Mouse (Mus musculus): ENCODE data around the gene Apoa5. TPM values are rescaled to one million over a fixed set of nuclear protein-coding genes. Genes with fewer than 3 reads are reported as not detected.

Apoa5 gene
- polyA plus RNA-seq, 1 experiment = not detected

DNA sequence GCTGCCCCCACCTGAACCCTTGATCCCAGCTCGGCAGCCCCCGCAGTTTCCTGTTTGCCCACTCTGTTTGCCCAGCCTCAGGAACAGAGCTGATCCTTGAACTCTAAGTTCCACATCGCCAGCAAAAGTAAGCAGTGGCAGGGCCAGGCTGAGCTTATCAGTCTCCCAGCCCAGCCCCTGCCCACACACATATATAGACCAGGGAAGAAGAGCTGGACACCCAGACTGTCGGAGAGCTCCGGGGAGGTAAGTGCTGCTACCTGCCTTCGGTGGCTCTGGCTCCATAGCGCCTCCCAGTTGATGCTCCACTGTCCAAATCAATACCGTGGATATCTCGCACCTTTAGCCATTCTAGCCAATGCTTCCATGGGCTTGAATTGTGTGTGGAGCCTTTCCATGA lies 39.9 kb upstream of the Apoa5 start, which contains the start of gene Apoa1:
Gene Apoa1, plus strand, starts transcription at position 90 of the 400 bp plus-strand sequence.
- Histone ChIP-seq H3K36me3 (ENCODE audit: control insufficient read depth, insufficient read depth) (no peaks in the 10 kb centered on the region), H3K27me3 (ENCODE audit: control insufficient read depth, insufficient read depth, insufficient read length) (peaks cover 12% of the 10 kb centered on the region), H3ac (ENCODE audit: control insufficient read depth, insufficient read length, low read depth) (no peak within 1 kb of the TSS), H3K79me2 (ENCODE audit: control insufficient read depth, insufficient read depth) (no peaks in the 10 kb centered on the region), H3K4me3 (ENCODE audit: insufficient read depth, poor library complexity, severe bottlenecking) (no peak within 1 kb of the TSS), H3K79me3 (ENCODE audit: low read depth) (no peaks in the 10 kb centered on the region)
- no peak for TF ChIP-seq MYOG (IDR thresholded peaks at IDR 0.05; ENCODE audit: control insufficient read depth, extremely low read depth, insufficient read length)
- TF ChIP-seq CTCF (IDR thresholded peaks at IDR 0.05; ENCODE audit: control insufficient read depth, insufficient read depth, insufficient read length) = no peak
- TF ChIP-seq CEBPB (IDR thresholded peaks at IDR 0.05; ENCODE audit: low read depth) = no peak
- no peak for TF ChIP-seq MYOD1 (IDR thresholded peaks at IDR 0.05; ENCODE audit: control insufficient read depth, insufficient read length, low read depth)
- TF ChIP-seq FOSL1 (IDR thresholded peaks at IDR 0.05; ENCODE audit: insufficient read depth, low read length, poor library complexity, severe bottlenecking) = no peak
- TF ChIP-seq MAX (IDR thresholded peaks at IDR 0.05) = no peak
- no peak for TF ChIP-seq USF1 (IDR thresholded peaks at IDR 0.05; ENCODE audit: low read depth)

DNA sequence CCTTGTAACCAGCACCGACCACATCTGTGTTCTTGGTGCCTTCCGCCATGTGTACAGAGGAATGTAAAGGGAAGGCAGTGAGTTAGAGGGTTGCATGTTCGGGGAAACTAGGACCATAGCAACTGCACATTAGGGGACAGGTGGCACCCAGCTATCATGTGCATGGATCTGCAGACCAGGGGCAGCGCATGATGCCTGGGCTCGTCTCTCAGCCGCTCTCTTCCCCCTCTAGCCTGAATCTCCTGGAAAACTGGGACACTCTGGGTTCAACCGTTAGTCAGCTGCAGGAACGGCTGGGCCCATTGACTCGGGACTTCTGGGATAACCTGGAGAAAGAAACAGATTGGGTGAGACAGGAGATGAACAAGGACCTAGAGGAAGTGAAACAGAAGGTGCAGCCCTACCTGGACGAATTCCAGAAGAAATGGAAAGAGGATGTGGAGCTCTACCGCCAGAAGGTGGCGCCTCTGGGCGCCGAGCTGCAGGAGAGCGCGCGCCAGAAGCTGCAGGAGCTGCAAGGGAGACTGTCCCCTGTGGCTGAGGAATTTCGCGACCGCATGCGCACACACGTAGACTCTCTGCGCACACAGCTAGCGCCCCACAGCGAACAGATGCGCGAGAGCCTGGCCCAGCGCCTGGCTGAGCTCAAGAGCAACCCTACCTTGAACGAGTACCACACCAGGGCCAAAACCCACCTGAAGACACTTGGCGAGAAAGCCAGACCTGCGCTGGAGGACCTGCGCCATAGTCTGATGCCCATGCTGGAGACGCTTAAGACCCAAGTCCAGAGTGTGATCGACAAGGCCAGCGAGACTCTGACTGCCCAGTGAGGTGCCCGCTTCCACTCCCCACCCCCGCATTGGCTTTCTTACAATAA lies 38.6 kb upstream of the Apoa5 start:
- H3K27me3 ChIP-seq (ENCODE audit: control insufficient read depth, insufficient read depth, insufficient read length) = peaks cover 24% of the 10 kb centered on the region
- no peak overlapping the region for H3ac ChIP-seq (ENCODE audit: control insufficient read depth, insufficient read length, low read depth)
- H3K36me3 ChIP-seq (ENCODE audit: control insufficient read depth, insufficient read depth) = no peaks in the 10 kb centered on the region
- TF ChIP-seq CTCF (IDR thresholded peaks at IDR 0.05; ENCODE audit: control insufficient read depth, insufficient read depth, insufficient read length) (peak; percentile 53), MAX (IDR thresholded peaks at IDR 0.05) (peak; percentile 48), MYOG (IDR thresholded peaks at IDR 0.05; ENCODE audit: control insufficient read depth, extremely low read depth, insufficient read length) (no peak), FOSL1 (IDR thresholded peaks at IDR 0.05; ENCODE audit: insufficient read depth, low read length, poor library complexity, severe bottlenecking) (no peak), CEBPB (IDR thresholded peaks at IDR 0.05; ENCODE audit: low read depth) (no peak)
- H3K79me3 ChIP-seq (ENCODE audit: low read depth) = no peaks in the 10 kb centered on the region
- H3K79me2 ChIP-seq (ENCODE audit: control insufficient read depth, insufficient read depth) = no peaks in the 10 kb centered on the region
- H3K4me3 ChIP-seq (ENCODE audit: insufficient read depth, poor library complexity, severe bottlenecking) = peak overlapping the region; percentile 11

DNA sequence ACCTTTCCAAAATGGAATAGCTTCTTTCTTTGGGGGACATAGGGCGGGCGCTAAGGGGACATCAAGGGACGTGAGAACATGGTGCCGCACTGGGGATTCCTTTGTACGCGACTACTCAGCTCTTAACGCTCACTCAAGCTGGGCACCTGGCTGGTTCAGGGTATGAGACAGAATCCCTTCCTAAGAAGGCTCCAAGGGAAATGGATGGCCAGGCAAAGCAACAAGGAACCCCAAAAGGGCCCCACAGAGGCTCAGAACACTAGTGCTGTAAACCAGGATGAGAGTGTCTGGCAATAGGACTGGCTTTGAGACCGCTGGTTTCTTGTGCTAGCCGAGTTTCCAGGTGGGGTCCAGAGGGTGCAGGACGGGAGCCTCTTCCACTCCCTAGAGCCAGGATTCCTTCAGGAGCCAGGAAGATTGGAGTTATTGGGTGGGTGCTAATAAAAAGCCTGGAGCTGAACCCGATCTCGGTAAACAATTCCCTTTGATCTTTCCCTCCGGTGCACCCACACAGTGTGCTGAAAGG lies 37.9 kb upstream of the Apoa5 start:
- Histone ChIP-seq H3K4me3 (ENCODE audit: insufficient read depth, poor library complexity, severe bottlenecking) (peak overlapping the region; percentile 11), H3K27me3 (ENCODE audit: control insufficient read depth, insufficient read depth, insufficient read length) (peaks cover 30% of the 10 kb centered on the region), H3ac (ENCODE audit: control insufficient read depth, insufficient read length, low read depth) (no peak overlapping the region), H3K79me2 (ENCODE audit: control insufficient read depth, insufficient read depth) (no peaks in the 10 kb centered on the region), H3K79me3 (ENCODE audit: low read depth) (no peaks in the 10 kb centered on the region), H3K36me3 (ENCODE audit: control insufficient read depth, insufficient read depth) (no peaks in the 10 kb centered on the region)
- no peak for TF ChIP-seq MYOD1 (IDR thresholded peaks at IDR 0.05; ENCODE audit: control insufficient read depth, insufficient read length, low read depth)
- no peak for TF ChIP-seq MYOG (IDR thresholded peaks at IDR 0.05; ENCODE audit: control insufficient read depth, extremely low read depth, insufficient read length)
- no peak for TF ChIP-seq FOSL1 (IDR thresholded peaks at IDR 0.05; ENCODE audit: insufficient read depth, low read length, poor library complexity, severe bottlenecking)
- TF ChIP-seq CEBPB (IDR thresholded peaks at IDR 0.05; ENCODE audit: low read depth) = no peak
- no peak for TF ChIP-seq MAX (IDR thresholded peaks at IDR 0.05)
- TF ChIP-seq CTCF (IDR thresholded peaks at IDR 0.05; ENCODE audit: control insufficient read depth, insufficient read depth, insufficient read length) = no peak
- TF ChIP-seq USF1 (IDR thresholded peaks at IDR 0.05; ENCODE audit: low read depth) = no peak

DNA sequence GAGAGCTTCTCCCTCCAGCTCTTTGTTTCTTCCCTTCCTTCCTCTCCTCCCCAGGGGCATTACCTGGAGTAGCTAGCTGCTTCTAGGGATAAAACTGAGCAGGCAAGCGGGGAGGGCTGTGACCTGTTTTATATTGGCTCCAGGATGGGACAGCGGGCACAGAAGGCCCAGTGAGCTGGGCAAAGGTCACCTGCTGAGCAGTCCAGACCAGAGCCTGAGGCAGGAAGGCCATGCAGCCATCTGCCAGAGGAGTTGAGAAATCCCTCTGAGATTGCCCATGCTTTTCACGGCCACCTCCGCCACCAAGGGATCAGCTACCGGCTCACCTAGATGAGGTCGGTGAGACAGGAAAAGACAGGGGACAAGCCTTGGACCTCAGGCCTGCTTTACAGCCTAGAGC lies 33.2 kb upstream of the Apoa5 start:
- no peaks in the 10 kb centered on the region for H3K79me2 ChIP-seq (ENCODE audit: control insufficient read depth, insufficient read depth)
- H3K79me3 ChIP-seq (ENCODE audit: low read depth) = no peaks in the 10 kb centered on the region
- H3K4me3 ChIP-seq (ENCODE audit: insufficient read depth, poor library complexity, severe bottlenecking) = no peak overlapping the region
- no peaks in the 10 kb centered on the region for H3K36me3 ChIP-seq (ENCODE audit: control insufficient read depth, insufficient read depth)
- TF ChIP-seq MAX (IDR thresholded peaks at IDR 0.05) (no peak), CTCF (IDR thresholded peaks at IDR 0.05; ENCODE audit: control insufficient read depth, insufficient read depth, insufficient read length) (no peak), FOSL1 (IDR thresholded peaks at IDR 0.05; ENCODE audit: insufficient read depth, low read length, poor library complexity, severe bottlenecking) (no peak), MYOG (IDR thresholded peaks at IDR 0.05; ENCODE audit: control insufficient read depth, extremely low read depth, insufficient read length) (no peak), CEBPB (IDR thresholded peaks at IDR 0.05; ENCODE audit: low read depth) (no peak), USF1 (IDR thresholded peaks at IDR 0.05; ENCODE audit: low read depth) (no peak), MYOD1 (IDR thresholded peaks at IDR 0.05; ENCODE audit: control insufficient read depth, insufficient read length, low read depth) (no peak)
- H3K27me3 ChIP-seq (ENCODE audit: control insufficient read depth, insufficient read depth, insufficient read length) = peaks cover 43% of the 10 kb centered on the region
- H3ac ChIP-seq (ENCODE audit: control insufficient read depth, insufficient read length, low read depth) = no peak overlapping the region

DNA sequence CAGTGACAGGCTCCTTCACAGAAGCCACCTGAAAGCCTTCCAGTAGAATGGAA lies 33.0 kb upstream of the Apoa5 start, which contains the start of gene Apoc3:
Gene Apoc3, minus strand, starts transcription at position 41 of the 53 bp plus-strand sequence.
- peaks cover 43% of the 10 kb centered on the region for H3K27me3 ChIP-seq (ENCODE audit: control insufficient read depth, insufficient read depth, insufficient read length)
- H3ac ChIP-seq (ENCODE audit: control insufficient read depth, insufficient read length, low read depth) = no peak within 1 kb of the TSS
- H3K79me2 ChIP-seq (ENCODE audit: control insufficient read depth, insufficient read depth) = no peaks in the 10 kb centered on the region
- no peaks in the 10 kb centered on the region for H3K36me3 ChIP-seq (ENCODE audit: control insufficient read depth, insufficient read depth)
- TF ChIP-seq FOSL1 (IDR thresholded peaks at IDR 0.05; ENCODE audit: insufficient read depth, low read length, poor library complexity, severe bottlenecking) (no peak), MYOG (IDR thresholded peaks at IDR 0.05; ENCODE audit: control insufficient read depth, extremely low read depth, insufficient read length) (no peak), CTCF (IDR thresholded peaks at IDR 0.05; ENCODE audit: control insufficient read depth, insufficient read depth, insufficient read length) (no peak), USF1 (IDR thresholded peaks at IDR 0.05; ENCODE audit: low read depth) (no peak), MAX (IDR thresholded peaks at IDR 0.05) (no peak), MYOD1 (IDR thresholded peaks at IDR 0.05; ENCODE audit: control insufficient read depth, insufficient read length, low read depth) (no peak), CEBPB (IDR thresholded peaks at IDR 0.05; ENCODE audit: low read depth) (no peak)
- H3K79me3 ChIP-seq (ENCODE audit: low read depth) = no peaks in the 10 kb centered on the region
- H3K4me3 ChIP-seq (ENCODE audit: insufficient read depth, poor library complexity, severe bottlenecking) = no peak within 1 kb of the TSS
